Mouse (Mus musculus) stomach, postnatal 0 days (tissue): ENCODE measurements at regions not wholly inside any gene's neighbourhood (a gene's known extent, or its start where the extent isn't known, plus 50 kb on each side); places are given as distances from the start of the nearest gene placed in this dataset.

Source experiments
- ATAC-seq: fragments of 200-750 bp; cut with Nextera tagmentation; 2 replicates; pipeline ENCODE4 v1.8.0; 2017; ENCODE audit not compliant: low FRiP score, low TSS enrichment
- DNase-seq: peaks from one replicate; pipeline ENCODE4 v3.0.0-alpha.2; 2016; ENCODE audit warnings: low spot score
- H3K27ac ChIP-seq: fragments of 300-500 bp; sonication (generic); replicated peaks from 2 replicates; pipeline ENCODE4 v1.5.1; 2014; ENCODE audit warnings: mild to moderate bottlenecking, control low read depth
- H3K27me3 ChIP-seq: fragments of 300-500 bp; sonication (generic); 2 replicates; pipeline ENCODE4 v1.6.1; 2014; ENCODE audit warnings: low read length; ENCODE audit not compliant: control insufficient read depth, insufficient read depth
- H3K36me3 ChIP-seq: fragments of 300-500 bp; sonication (generic); 2 replicates; pipeline ENCODE4 v1.6.1; 2014; ENCODE audit warnings: low read length, mixed read lengths; ENCODE audit not compliant: control insufficient read depth, insufficient read depth
- H3K4me1 ChIP-seq: fragments of 300-500 bp; sonication (generic); replicated peaks from 2 replicates; pipeline ENCODE4 v1.6.1; 2014; ENCODE audit warnings: antibody characterized with exemption; ENCODE audit not compliant: control insufficient read depth, insufficient read depth
- H3K4me2 ChIP-seq: fragments of 300-500 bp; sonication (generic); replicated peaks from 2 replicates; pipeline ENCODE4 v1.6.1; 2014; ENCODE audit warnings: low read depth, mild to moderate bottlenecking, control low read depth, moderate library complexity
- H3K4me3 ChIP-seq: fragments of 300-500 bp; sonication (generic); 2 replicates; pipeline ENCODE4 v1.5.1; 2014; ENCODE audit warnings: low read depth, low read length, control low read depth
- H3K9ac ChIP-seq: fragments of 300-500 bp; sonication (generic); 2 replicates; pipeline ENCODE4 v1.6.1; 2014; ENCODE audit warnings: mild to moderate bottlenecking, low read length, control low read depth, mixed read lengths
- H3K9me3 ChIP-seq: fragments of 300-500 bp; sonication (generic); 2 replicates; pipeline ENCODE4 v1.6.1; 2016; ENCODE audit warnings: low read length; ENCODE audit not compliant: control insufficient read depth
- CTCF ChIP-seq: IDR thresholded peaks from 2 replicates; pipeline ENCODE4 v1.5.1; 2016; ENCODE audit warnings: antibody characterized with exemption, low read depth, mild to moderate bottlenecking, moderate library complexity
- EP300 ChIP-seq: optimal IDR thresholded peaks from 2 replicates; pipeline ENCODE3; 2016; ENCODE audit warnings: antibody characterized with exemption
- WGBS: fragments of 180-500 bp; shearing (Covaris S2); extraction: QIAGEN DNeasy Blood & Tissue Kit; methylation state at CpG from one replicate; pipeline ENCODE4 v1.1.7; 2014; 5-methylcytosine and 5-hydroxymethylcytosine counted together

DNA sequence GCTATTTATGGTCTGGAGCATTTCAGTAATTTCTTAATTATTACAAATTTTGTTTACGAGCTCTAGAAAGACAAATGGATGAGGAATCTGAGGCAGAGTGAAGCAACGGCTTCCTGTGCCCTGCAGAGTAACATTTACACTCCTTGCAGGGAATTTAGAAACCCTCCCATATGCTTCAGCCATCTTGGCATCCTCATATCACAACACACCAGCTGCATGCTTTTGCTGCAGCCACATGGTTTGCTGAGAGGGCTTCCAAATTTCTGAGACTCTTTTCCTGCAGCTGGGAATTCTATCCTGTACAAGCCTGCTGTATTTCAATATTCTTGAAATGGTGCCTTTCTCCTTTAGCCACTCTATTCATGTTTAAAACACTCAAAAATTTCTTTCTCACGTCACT lies 91.4 kb downstream of the Rgs2 start:
- DNase-seq (no peak), ATAC-seq (no peak)
- 64% methylated on average over 3 of the region's 3 CpGs for WGBS
- Histone ChIP-seq H3K36me3 (no peaks in the 10 kb centered on the region), H3K9ac (no peak overlapping the region), H3K27ac (no peak overlapping the region), H3K4me1 (no peaks in the 10 kb centered on the region), H3K4me2 (no peak overlapping the region), H3K4me3 (no peak overlapping the region), H3K9me3 (no peaks in the 10 kb centered on the region), H3K27me3 (no peaks in the 10 kb centered on the region)
- TF ChIP-seq CTCF (no peak), EP300 (no peak)

DNA sequence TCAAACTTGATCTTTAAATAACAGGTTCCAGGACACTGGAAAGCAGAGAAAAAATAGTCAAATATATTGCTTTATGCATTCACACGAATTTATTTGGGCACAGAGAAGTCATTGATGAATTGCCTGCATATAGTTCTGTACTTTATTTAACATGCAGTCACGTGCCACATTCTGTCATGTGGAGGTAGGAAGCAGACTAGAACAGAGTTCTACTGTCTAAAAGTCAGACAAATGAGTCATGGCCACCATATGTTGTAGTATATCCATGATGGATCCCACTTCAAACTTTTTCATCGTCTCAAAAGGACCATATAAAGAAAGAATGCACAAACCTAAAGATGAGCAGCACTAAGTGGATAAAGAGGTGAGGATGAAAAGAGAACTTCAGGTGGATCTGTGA lies 92.7 kb downstream of the Rgs2 start:
- Histone ChIP-seq H3K36me3 (no peaks in the 10 kb centered on the region), H3K27me3 (no peaks in the 10 kb centered on the region), H3K4me3 (no peak overlapping the region), H3K4me1 (no peaks in the 10 kb centered on the region), H3K4me2 (no peak overlapping the region), H3K9me3 (no peaks in the 10 kb centered on the region), H3K9ac (no peak overlapping the region), H3K27ac (no peak overlapping the region)
- ATAC-seq, result no peak
- 52% methylated on average over 3 of the region's 3 CpGs for WGBS
- no peak for DNase-seq
- TF ChIP-seq CTCF (no peak), EP300 (no peak)

DNA sequence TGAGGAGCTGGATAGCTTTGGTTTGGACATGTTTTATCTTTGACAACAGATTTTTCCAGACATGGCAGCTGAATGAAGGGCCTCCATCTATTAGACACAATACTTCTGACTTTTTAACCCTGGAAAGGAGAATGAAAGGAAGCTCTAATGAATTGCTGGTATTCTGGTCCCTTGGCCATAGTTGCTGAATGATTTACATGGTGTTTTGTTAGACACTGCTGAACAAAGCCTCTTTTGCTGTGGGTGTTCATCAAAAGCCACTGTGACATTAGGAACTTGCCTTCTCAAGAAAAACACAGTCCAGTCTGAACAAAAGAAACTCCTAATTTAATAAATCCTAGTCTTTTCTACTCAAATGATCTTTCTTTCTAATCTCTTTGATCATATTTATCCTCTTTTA lies 93.4 kb downstream of the Rgs2 start:
- H3K4me2 ChIP-seq, result no peak overlapping the region
- ATAC-seq (no peak), DNase-seq (no peak)
- no peaks in the 10 kb centered on the region for H3K4me1 ChIP-seq
- no peak overlapping the region for H3K9ac ChIP-seq
- H3K36me3 ChIP-seq, result no peaks in the 10 kb centered on the region
- no peaks in the 10 kb centered on the region for H3K9me3 ChIP-seq
- TF ChIP-seq CTCF, result no peak
- TF ChIP-seq EP300, result no peak
- H3K27ac ChIP-seq, result no peak overlapping the region
- H3K27me3 ChIP-seq, result no peaks in the 10 kb centered on the region
- no peak overlapping the region for H3K4me3 ChIP-seq

DNA sequence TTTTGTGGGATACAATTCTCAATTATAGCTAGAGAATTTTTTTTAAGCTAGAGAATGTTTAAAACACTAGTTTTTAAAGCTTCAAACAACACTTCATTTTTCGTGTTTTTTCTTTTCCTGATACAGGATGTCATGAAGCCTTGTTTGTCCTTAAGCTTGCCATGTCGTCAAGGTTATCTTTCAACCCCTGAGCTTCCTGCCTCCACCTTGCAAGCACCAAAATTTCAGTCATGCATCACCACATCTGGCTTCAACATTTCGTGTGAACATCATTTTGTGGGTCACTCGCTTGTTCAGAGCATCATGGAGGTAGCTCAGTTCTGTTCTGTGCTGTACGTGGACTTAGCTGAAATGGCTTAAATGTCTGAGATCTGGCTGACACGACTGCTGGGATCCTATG lies 96.6 kb downstream of the Rgs2 start:
- no peak for ATAC-seq
- no peaks in the 10 kb centered on the region for H3K36me3 ChIP-seq
- no peak overlapping the region for H3K4me2 ChIP-seq
- no peak for DNase-seq
- H3K9ac ChIP-seq, result no peak overlapping the region
- H3K4me3 ChIP-seq, result no peak overlapping the region
- H3K27me3 ChIP-seq, result no peaks in the 10 kb centered on the region
- 66% methylated on average over 6 of the region's 6 CpGs for WGBS
- H3K9me3 ChIP-seq, result no peaks in the 10 kb centered on the region
- H3K27ac ChIP-seq, result no peak overlapping the region
- TF ChIP-seq CTCF, result no peak
- no peak for TF ChIP-seq EP300
- H3K4me1 ChIP-seq, result no peaks in the 10 kb centered on the region; the same call in 1 of the 2 replicates

DNA sequence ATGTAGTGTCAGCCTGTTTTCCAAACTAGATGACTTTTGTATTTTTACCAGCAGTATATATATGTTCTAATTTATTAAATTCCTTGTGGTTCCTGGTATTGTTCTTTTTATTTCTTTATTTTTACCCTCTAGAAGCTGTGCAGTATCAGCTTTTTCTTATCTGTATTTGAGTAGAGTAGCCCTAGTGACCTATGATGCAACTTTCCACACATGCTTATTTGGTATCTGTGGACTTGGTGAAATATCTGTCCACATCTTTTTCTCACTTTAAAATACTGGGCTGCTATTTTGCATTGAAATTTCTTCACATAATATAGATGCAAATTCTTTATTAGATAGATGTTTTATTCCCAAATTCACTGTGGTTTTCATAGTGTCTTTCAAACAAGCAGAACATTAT lies 97.1 kb downstream of the Rgs2 start:
- no peak for ATAC-seq
- no peaks in the 10 kb centered on the region; the same call in 1 of the 2 replicates for H3K4me1 ChIP-seq
- no peak overlapping the region for H3K27ac ChIP-seq
- DNase-seq, result no peak
- no peaks in the 10 kb centered on the region for H3K27me3 ChIP-seq
- no peak overlapping the region for H3K4me3 ChIP-seq
- no peak overlapping the region for H3K4me2 ChIP-seq
- H3K9ac ChIP-seq, result no peak overlapping the region
- no peaks in the 10 kb centered on the region for H3K36me3 ChIP-seq
- H3K9me3 ChIP-seq, result no peaks in the 10 kb centered on the region
- TF ChIP-seq EP300, result no peak
- TF ChIP-seq CTCF, result no peak

DNA sequence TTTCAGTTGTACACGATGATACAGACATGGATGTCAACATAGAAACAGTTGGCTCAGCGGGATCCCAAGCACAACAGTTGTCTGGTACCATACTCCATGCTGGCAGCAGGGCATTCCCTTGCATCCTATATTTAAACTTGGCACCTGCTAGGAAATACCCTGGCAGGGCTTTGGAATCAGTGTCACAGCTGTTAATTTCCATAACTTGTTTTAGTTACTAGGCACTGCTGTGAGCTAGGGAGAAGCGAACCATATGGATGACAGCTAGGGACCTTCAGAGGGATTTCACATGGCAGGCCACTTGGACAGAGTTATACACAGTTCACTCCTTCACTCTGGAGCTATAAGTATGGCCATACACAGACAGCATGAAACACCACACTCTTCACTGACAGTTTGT lies 100.0 kb downstream of the Rgs2 start:
- Histone ChIP-seq H3K27ac (no peak overlapping the region), H3K4me2 (no peak overlapping the region), H3K9me3 (no peaks in the 10 kb centered on the region), H3K4me3 (no peak overlapping the region), H3K9ac (no peak overlapping the region), H3K4me1 (no peaks in the 10 kb centered on the region; the same call in 1 of the 2 replicates), H3K36me3 (no peaks in the 10 kb centered on the region), H3K27me3 (no peaks in the 10 kb centered on the region)
- DNase-seq (no peak), ATAC-seq (no peak)
- WGBS, result 56% methylated on average over 3 of the region's 3 CpGs
- TF ChIP-seq CTCF (no peak), EP300 (no peak)

DNA sequence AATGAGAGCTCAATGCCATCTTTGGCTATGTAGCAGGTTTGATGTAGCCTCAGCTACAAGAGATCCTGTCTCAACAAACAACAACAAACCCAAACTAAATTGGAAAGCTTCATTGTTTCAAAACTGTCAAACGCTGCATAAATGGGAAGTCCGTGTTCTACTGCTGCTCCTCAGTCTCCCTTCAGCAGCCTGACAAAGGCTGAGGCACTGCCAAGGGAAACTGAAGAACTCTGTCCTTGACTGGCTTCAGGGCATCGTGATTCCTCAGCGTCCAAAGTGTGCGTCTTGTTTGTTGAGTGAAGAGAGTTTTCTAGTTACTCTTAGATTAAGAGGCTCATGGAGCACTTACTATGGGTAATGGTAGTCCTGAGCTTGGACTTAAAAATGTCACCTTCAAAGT lies 100.7 kb downstream of the Rgs2 start:
- Histone ChIP-seq H3K27me3 (no peaks in the 10 kb centered on the region), H3K9me3 (no peaks in the 10 kb centered on the region), H3K27ac (no peak overlapping the region), H3K4me3 (no peak overlapping the region), H3K4me1 (no peaks in the 10 kb centered on the region; the same call in 1 of the 2 replicates), H3K4me2 (no peak overlapping the region), H3K36me3 (no peaks in the 10 kb centered on the region), H3K9ac (no peak overlapping the region)
- ATAC-seq (no peak), DNase-seq (no peak)
- no peak for TF ChIP-seq CTCF
- no peak for TF ChIP-seq EP300
- whole genome bisulfite sequencing, result 66% methylated on average over 5 of the region's 5 CpGs
